Mouse (Mus musculus) neural tube, embryonic 12.5 days (tissue): ENCODE data around the gene Ambp. TPM values are rescaled to one million over a fixed set of nuclear protein-coding genes. Genes with fewer than 3 reads are reported as not detected.
A peak's percentile ranks its signal among the peaks of the same experiment; 100 is the strongest.

Experiments used
- ATAC-seq: fragments of 200-750 bp; cut with Nextera tagmentation; 2 replicates; pipeline ENCODE4 v1.8.0; 2017; ENCODE audit warnings: low read depth, mild to moderate bottlenecking, moderate TSS enrichment, moderate library complexity; ENCODE audit not compliant: low FRiP score
- H3K27ac ChIP-seq: fragments of 300-500 bp; sonication (generic); 2 replicates; pipeline ENCODE4 v1.5.1; 2016
- H3K27me3 ChIP-seq: fragments of 300-500 bp; sonication (generic); replicated peaks from 2 replicates; pipeline ENCODE4 v1.6.1; 2016; ENCODE audit warnings: mild to moderate bottlenecking
- H3K36me3 ChIP-seq: fragments of 300-500 bp; sonication (generic); 2 replicates; pipeline ENCODE4 v1.6.1; 2016; ENCODE audit warnings: mild to moderate bottlenecking
- H3K4me1 ChIP-seq: fragments of 300-500 bp; sonication (generic); 2 replicates; pipeline ENCODE4 v1.6.1; 2016
- H3K4me2 ChIP-seq: fragments of 300-500 bp; sonication (generic); replicated peaks from 2 replicates; pipeline ENCODE4 v1.6.1; 2016; ENCODE audit warnings: mild to moderate bottlenecking
- H3K4me3 ChIP-seq: fragments of 300-500 bp; sonication (generic); 2 replicates; pipeline ENCODE4 v1.5.1; 2016
- H3K9ac ChIP-seq: fragments of 300-500 bp; sonication (generic); 2 replicates; pipeline ENCODE4 v1.6.1; 2016; ENCODE audit warnings: mild to moderate bottlenecking
- H3K9me3 ChIP-seq: fragments of 300-500 bp; sonication (generic); 2 replicates; pipeline ENCODE4 v1.6.1; 2016; ENCODE audit warnings: mild to moderate bottlenecking
- WGBS: fragments of 180-500 bp; shearing (Covaris S2); methylation state at CpG from one replicate; pipeline ENCODE4 v1.1.7; 2016; 5-methylcytosine and 5-hydroxymethylcytosine counted together
- polyA plus RNA-seq: library from polyadenylated mRNA; unstranded; fragments of >200 nt; fragmentation: Nextera tagmentation; extraction: Ambion mirVana; gene quantifications from 2 replicates; pipeline ENCODE4 v1.2.1, GENCODE M21; 2016

The Ambp gene
- polyA plus RNA-seq = 0.30 and 1.00 TPM in 2 replicates

DNA sequence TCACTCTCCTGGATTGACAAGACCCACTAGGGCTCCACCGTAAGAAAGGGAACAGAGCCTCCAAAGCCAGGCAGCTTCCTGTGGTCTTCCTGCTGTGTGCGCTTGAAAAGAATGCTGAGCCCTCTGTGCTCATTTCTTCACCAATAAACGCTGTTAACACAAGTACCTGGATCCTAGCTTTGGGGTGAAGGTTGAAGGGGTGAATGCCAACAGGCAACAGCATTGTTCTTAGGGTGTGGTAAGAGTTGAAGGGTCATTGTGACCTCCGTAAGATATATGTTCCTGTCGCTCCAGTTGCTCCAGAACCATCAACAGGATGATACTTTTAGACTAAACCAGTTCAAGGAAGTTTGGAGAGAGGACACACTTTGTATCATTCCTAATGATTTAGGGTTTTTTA lies at the start of gene Ambp:
TSS of gene Ambp (minus strand) at position 101 of the 400 bp plus-strand sequence.
- Histone ChIP-seq H3K4me1 (no peaks in the 10 kb centered on the region), H3K27me3 (no peaks in the 10 kb centered on the region), H3K9me3 (no peaks in the 10 kb centered on the region), H3K36me3 (no peaks in the 10 kb centered on the region), H3K4me3 (no peak within 1 kb of the TSS), H3K9ac (no peak within 1 kb of the TSS), H3K4me2 (no peak within 1 kb of the TSS), H3K27ac (no peak within 1 kb of the TSS)
- 66% methylated on average over 5 of the region's 5 CpGs for WGBS
- no peak for ATAC-seq

DNA sequence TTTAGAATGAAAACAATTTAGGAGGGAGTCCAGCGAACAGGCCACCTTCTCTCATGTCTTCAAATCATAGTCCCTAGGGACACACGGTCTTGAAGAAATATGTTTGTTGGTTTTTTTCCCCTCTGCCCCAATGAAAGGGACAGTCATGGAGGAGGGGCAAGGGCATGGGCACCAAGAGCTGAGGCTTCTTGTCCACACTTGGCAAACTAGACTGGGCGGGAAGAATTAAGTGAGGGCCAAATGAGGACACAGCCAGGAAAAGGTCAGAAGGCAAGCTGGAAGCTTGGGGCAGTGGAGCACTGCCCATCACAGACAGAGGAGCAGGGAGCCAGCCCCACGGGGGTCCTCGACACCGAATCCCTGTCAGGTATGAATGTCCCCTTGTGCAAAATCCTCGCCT lies 49.3 kb upstream of the Ambp start:
- 90% methylated on average over 7 of the region's 7 CpGs for WGBS
- Histone ChIP-seq H3K27ac (no peak overlapping the region), H3K9ac (no peak overlapping the region), H3K9me3 (no peaks in the 10 kb centered on the region), H3K4me3 (no peak overlapping the region), H3K36me3 (no peaks in the 10 kb centered on the region), H3K4me1 (no peaks in the 10 kb centered on the region), H3K4me2 (no peak overlapping the region), H3K27me3 (no peaks in the 10 kb centered on the region)
- ATAC-seq = no peak

DNA sequence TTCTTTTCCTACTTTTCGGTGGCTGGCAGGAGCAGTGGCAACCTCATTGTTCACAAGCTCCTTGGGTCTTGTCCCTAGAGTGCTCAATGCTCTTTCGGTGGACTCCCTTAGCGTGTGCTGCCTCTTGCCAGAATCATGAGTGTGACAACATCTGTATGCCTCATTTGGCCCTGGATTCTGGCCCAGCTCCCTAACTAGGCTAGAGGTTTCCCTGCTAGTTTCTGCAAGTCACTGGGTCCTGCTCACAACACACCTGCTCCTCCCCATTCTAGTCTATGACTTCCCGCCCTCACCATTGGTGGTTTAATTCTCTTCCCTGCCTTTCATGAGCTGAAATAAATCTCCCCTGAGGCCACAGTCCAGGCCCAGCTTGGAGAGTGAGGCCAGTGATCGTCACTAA lies 44.8 kb upstream of the Ambp start:
- no peaks in the 10 kb centered on the region for H3K36me3 ChIP-seq
- H3K4me2 ChIP-seq = no peak overlapping the region
- no peak overlapping the region for H3K27ac ChIP-seq
- no peaks in the 10 kb centered on the region for H3K4me1 ChIP-seq
- H3K9ac ChIP-seq = no peak overlapping the region
- no peak for ATAC-seq
- H3K27me3 ChIP-seq = no peaks in the 10 kb centered on the region
- H3K9me3 ChIP-seq = no peaks in the 10 kb centered on the region
- WGBS = 87% methylated on average over 5 of the region's 5 CpGs
- no peak overlapping the region for H3K4me3 ChIP-seq

DNA sequence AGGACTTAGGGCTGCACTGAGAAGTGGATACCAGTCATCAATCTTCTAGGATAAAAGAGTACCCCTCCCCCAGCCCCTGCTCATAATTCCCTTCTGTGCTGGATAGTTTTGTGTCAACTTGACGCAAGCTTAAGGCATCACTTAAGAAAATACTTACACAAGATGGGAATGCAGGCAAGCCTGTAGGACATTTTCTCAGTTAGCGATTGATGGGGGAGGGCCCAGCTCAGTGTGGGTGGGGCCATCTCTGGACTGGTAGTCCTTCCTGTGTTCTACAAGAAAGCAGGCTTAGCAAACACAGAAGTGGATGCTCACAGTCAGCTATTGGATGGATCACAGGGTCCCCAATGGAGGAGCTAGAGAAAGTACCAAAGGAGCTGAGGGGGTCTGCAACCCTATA lies 39.8 kb upstream of the Ambp start:
- Histone ChIP-seq H3K27ac (no peak overlapping the region), H3K36me3 (no peaks in the 10 kb centered on the region), H3K9me3 (no peaks in the 10 kb centered on the region), H3K4me2 (no peak overlapping the region), H3K27me3 (no peaks in the 10 kb centered on the region), H3K4me1 (no peaks in the 10 kb centered on the region), H3K9ac (no peak overlapping the region), H3K4me3 (no peak overlapping the region)
- ATAC-seq = no peak
- WGBS = 85% methylated on average over 2 of the region's 2 CpGs

DNA sequence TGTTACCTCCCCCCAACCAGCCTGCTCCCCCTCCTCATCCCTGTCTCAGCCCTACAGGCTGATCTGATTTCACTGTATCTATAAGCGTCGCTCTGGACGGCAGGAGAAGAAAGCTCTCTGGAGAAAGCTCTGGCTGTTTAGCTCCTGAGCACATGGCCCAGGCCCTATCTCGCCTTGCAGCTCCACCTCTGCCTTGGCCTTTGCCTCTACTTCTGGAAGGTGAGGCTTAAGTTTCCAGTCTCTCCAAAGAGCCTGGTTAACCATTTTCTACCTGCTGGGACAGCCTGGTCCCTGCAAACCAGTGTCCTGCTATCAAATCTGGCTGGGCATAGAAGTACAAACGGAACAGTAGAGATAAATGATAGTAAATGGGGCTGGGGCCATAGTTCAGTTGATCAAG lies 37.0 kb upstream of the Ambp start:
- no peak overlapping the region for H3K9ac ChIP-seq
- no peaks in the 10 kb centered on the region for H3K4me1 ChIP-seq
- no peaks in the 10 kb centered on the region for H3K9me3 ChIP-seq
- H3K27ac ChIP-seq = no peak overlapping the region
- no peaks in the 10 kb centered on the region for H3K36me3 ChIP-seq
- no peaks in the 10 kb centered on the region for H3K27me3 ChIP-seq
- no peak overlapping the region for H3K4me3 ChIP-seq
- WGBS = 82% methylated on average over 5 of the region's 5 CpGs
- no peak for ATAC-seq
- no peak overlapping the region for H3K4me2 ChIP-seq

DNA sequence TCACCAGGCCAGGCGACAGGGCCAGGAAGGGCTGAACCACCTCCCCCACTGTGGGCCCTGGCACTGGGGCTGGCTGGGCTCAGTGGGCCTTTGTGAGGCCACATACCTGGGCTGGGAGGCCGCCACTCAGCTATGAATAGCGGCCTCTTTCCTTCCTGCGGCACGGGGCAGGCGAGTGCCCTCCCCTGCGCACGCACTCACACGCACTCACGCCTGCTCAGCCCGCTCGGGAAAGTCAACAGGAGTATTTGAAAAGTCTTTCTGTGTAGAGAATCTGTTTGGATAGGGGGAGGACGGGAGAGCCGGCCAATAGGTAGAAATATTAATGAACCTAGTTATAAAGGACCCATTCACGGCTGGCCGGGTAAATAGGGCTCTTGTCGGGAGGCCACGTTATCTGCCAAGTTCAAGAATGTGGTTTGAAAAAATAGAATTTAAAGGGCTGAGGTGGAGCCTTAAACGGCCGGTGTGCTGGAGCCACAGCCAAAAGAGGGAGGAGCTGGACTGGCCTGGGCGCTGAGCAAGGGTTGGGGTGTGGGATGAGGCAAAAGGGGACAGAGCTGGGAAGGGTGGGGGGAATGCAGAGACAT lies 31.8 kb upstream of the Ambp start:
- H3K9me3 ChIP-seq = no peaks in the 10 kb centered on the region
- 54% methylated on average over 21 of the region's 21 CpGs for WGBS
- ATAC-seq = 0 out of 2 replicates have a peak, but pooled peaks have one; percentile 24

DNA sequence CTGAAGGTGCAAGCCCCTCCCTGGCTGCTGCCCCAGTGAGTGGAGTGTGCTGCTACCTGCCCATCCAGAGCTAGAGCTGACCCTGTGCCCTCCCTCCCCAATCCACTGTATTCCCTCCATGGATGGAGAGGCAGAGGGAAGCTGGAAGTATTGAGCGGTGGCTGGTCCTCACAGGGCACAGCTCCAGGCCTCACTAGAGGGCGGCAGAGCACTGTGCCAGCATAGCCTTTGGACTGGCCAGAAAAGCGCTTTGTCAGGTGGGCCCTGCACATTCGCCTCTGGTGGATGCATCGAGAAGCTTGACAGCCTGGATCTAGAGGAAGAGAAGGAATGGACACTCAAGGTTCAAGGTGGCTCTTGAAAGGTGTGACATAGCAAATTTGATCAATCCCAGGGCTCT lies 27.0 kb upstream of the Ambp start:
- H3K4me3 ChIP-seq = no peak overlapping the region
- no peak overlapping the region for H3K4me2 ChIP-seq
- no peak overlapping the region for H3K9ac ChIP-seq
- no peaks in the 10 kb centered on the region; the same call in 1 of the 2 replicates for H3K27me3 ChIP-seq
- no peaks in the 10 kb centered on the region for H3K4me1 ChIP-seq
- ATAC-seq = peak; percentile 70; the same call in 1 of the 2 replicates
- no peak overlapping the region for H3K27ac ChIP-seq
- no peaks in the 10 kb centered on the region for H3K36me3 ChIP-seq
- WGBS = 14% methylated on average over 5 of the region's 5 CpGs
- H3K9me3 ChIP-seq = no peaks in the 10 kb centered on the region

More for the DNA sequence above, 31.8 kb upstream of the Ambp start:
- Histone ChIP-seq H3K4me2 (no peak overlapping the region), H3K27ac (no peak overlapping the region), H3K36me3 (no peaks in the 10 kb centered on the region), H3K9ac (no peak overlapping the region), H3K27me3 (no peaks in the 10 kb centered on the region; the same call in 1 of the 2 replicates), H3K4me3 (no peak overlapping the region), H3K4me1 (no peaks in the 10 kb centered on the region)

DNA sequence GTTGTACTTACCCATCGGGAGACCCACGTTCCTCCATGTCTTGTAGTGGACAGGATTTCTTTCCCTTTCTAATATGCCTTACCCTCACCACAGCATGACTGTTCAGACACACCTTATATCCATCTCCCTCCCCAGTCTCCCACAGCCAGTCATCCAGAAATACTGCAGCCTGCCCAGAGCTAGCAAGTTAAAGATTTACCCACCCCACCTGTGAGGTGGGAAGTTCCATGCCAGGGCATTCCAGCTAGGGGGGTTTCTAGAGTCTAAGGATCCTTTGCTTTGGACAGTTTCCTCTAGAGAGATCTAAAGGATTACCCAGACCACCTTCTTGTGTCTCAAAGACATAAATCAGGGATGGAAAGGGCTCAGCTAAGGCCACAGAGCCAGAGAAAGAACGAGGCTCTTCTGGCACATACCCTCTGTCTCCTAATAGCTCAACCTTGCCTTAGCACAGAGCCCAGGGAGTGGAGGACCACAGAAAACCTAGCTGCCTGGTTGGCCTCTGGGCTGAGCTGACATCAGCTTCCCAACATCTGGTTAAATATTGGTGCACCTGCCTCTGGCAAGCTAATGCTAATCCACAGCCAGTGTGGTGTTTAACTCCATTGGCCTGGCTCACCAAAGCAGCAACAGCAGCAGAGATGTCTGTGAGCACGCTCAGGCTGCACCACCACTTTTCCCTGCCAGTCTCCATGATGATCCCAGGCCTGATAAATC lies 17.5 kb upstream of the Ambp start, which contains the start of gene Kif12:
TSS of gene Kif12 (minus strand) at position 163 of the 717 bp plus-strand sequence.
- H3K4me2 ChIP-seq = no peak within 1 kb of the TSS
- H3K27ac ChIP-seq = no peak within 1 kb of the TSS
- no peaks in the 10 kb centered on the region for H3K9me3 ChIP-seq
- H3K4me1 ChIP-seq = no peaks in the 10 kb centered on the region
- 69% methylated on average over 4 of the region's 4 CpGs for WGBS
- no peak within 1 kb of the TSS for H3K4me3 ChIP-seq
- H3K27me3 ChIP-seq = peaks cover 18% of the 10 kb centered on the region
- H3K9ac ChIP-seq = no peak within 1 kb of the TSS
- H3K36me3 ChIP-seq = no peaks in the 10 kb centered on the region
- ATAC-seq = no peak

DNA sequence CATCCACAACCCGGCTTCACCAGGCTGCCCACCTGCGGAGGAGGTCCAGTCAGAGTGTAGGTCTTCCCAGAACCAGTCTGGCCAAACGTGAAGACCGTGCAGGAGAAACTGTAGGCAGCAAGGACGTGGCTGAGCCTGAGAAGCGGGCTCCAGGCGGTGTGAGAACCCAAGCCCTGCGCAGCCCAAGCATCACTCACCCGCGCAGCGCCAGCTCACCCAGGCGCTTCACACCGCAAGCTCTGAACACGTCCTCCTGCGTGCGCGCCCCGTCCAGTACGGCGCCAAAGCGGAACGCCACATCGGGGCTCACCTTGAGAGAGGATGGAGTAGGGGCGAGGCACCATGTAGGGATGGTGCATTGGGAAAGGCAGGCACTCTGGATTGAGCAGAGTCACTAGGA lies 16.5 kb upstream of the Ambp start:
- Histone ChIP-seq H3K4me1 (no peaks in the 10 kb centered on the region), H3K9ac (no peak overlapping the region), H3K27ac (no peak overlapping the region), H3K4me2 (no peak overlapping the region), H3K9me3 (no peaks in the 10 kb centered on the region), H3K36me3 (no peaks in the 10 kb centered on the region), H3K27me3 (peaks cover 18% of the 10 kb centered on the region), H3K4me3 (no peak overlapping the region)
- ATAC-seq = no peak
- 50% methylated on average over 24 of the region's 24 CpGs for WGBS

DNA sequence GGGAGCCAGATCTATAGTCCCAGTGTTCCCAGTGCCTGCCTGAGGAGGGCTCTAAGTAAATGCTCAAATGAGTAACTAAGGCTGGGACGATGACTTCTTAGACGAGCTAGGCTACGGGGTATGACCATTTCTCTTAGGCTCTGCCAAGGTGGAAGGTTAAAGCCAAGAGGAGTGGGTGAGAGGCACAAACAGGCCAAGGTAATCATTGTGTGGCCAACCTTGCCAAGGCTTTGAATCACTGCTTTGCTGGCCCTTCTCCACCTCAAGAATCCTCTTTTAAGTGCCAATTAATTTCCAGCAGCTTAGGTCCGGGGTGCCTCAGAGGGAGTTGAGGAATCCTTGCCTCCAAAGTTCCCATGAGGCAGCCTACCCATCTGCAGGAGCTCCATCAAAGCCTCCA lies 15.5 kb upstream of the Ambp start:
- no peaks in the 10 kb centered on the region for H3K36me3 ChIP-seq
- H3K9ac ChIP-seq = no peak overlapping the region
- WGBS = 91% methylated on average over 4 of the region's 4 CpGs
- peaks cover 18% of the 10 kb centered on the region for H3K27me3 ChIP-seq
- H3K4me1 ChIP-seq = no peaks in the 10 kb centered on the region
- H3K27ac ChIP-seq = no peak overlapping the region
- no peak for ATAC-seq
- no peaks in the 10 kb centered on the region for H3K9me3 ChIP-seq
- H3K4me3 ChIP-seq = no peak overlapping the region
- H3K4me2 ChIP-seq = no peak overlapping the region

DNA sequence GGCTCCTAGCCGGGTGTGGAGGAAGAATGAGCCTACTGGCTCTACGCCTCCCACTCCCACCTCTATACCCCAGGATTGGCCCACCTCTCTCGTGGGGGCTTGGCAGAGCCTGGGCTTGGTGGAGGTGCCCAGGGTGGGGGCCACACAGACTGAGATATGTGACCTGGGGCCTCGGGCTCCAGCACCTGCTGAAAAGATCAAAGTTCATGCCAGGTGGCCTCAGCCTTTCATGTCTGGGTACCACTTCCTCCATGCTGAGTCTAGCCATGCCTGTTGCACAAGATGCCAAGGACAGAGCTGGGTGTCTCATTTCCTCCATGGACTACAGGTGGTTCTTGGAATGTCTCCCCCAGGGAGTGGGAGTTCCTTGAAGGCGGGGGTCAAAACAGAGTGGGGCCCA lies 11.7 kb upstream of the Ambp start:
- Histone ChIP-seq H3K4me3 (no peak overlapping the region), H3K9me3 (no peaks in the 10 kb centered on the region), H3K27me3 (peaks cover 10% of the 10 kb centered on the region), H3K27ac (no peak overlapping the region), H3K4me1 (no peaks in the 10 kb centered on the region), H3K36me3 (no peaks in the 10 kb centered on the region), H3K9ac (no peak overlapping the region), H3K4me2 (no peak overlapping the region)
- 90% methylated on average over 5 of the region's 5 CpGs for WGBS
- no peak for ATAC-seq

DNA sequence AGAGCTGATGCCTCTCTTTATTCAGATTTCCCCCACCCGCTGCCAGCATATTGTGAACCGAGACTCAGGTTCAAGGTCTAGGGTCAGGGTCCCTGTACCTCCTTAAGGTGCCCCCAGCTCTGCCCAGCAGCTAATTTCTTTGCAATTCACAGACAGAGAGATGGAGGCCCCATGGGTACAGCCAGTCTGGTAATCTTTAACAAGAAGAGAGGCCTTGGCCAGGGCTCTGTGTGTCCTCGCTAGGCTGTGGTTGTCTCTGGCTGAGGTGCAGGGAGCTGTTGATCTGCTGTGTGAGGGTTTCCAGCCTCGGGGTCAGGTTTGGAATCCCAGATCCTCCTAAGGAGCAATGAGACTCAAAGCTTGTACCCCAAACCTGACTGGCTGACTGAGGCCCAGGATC lies 11.0 kb upstream of the Ambp start:
- Histone ChIP-seq H3K4me3 (no peak overlapping the region), H3K9me3 (no peaks in the 10 kb centered on the region), H3K36me3 (no peaks in the 10 kb centered on the region), H3K9ac (no peak overlapping the region), H3K4me2 (no peak overlapping the region), H3K4me1 (no peaks in the 10 kb centered on the region), H3K27ac (no peak overlapping the region), H3K27me3 (peaks cover 3% of the 10 kb centered on the region; the same call in 1 of the 2 replicates)
- 83% methylated on average over 4 of the region's 4 CpGs for WGBS
- no peak for ATAC-seq
